Mouse (Mus musculus) C2C12 (cell line): ENCODE data around the gene F10. TPM values are rescaled to one million over a fixed set of nuclear protein-coding genes. Genes with fewer than 3 reads are reported as not detected.

Experiments used
- H3K27me3 ChIP-seq: one replicate; pipeline ENCODE4 v1.6.1; 2011; ENCODE audit not compliant: control insufficient read depth, insufficient read depth, insufficient read length
- H3K36me3 ChIP-seq: one replicate; pipeline ENCODE4 v1.6.1; 2011; ENCODE audit not compliant: control insufficient read depth, insufficient read depth
- H3K4me3 ChIP-seq: one replicate; pipeline ENCODE4 v1.5.1; 2011; ENCODE audit warnings: mild to moderate bottlenecking, control low read depth; ENCODE audit not compliant: poor library complexity, insufficient read depth, severe bottlenecking
- H3K79me2 ChIP-seq: one replicate; pipeline ENCODE4 v1.6.1; 2011; ENCODE audit not compliant: control insufficient read depth, insufficient read depth
- H3K79me3 ChIP-seq: one replicate; pipeline ENCODE4 v1.6.1; 2011; ENCODE audit warnings: low read depth, control low read depth
- H3ac ChIP-seq: one replicate; pipeline ENCODE3; 2011; ENCODE audit warnings: low read depth; ENCODE audit not compliant: control insufficient read depth, insufficient read length
- CEBPB ChIP-seq: IDR thresholded peaks from one replicate; pipeline ENCODE4 v1.6.1; 2011; ENCODE audit warnings: low read depth, mild to moderate bottlenecking, control low read depth, moderate library complexity
- CTCF ChIP-seq: IDR thresholded peaks from one replicate; pipeline ENCODE4 v1.5.1; 2011; ENCODE audit not compliant: control insufficient read depth, insufficient read depth, insufficient read length
- FOSL1 ChIP-seq: IDR thresholded peaks from one replicate; pipeline ENCODE4 v1.8.0; 2011; ENCODE audit warnings: mild to moderate bottlenecking, low read length; ENCODE audit not compliant: poor library complexity, insufficient read depth, severe bottlenecking
- MAX ChIP-seq: IDR thresholded peaks from one replicate; pipeline ENCODE4 v1.6.1; 2011; ENCODE audit warnings: mild to moderate bottlenecking, control low read depth
- MYOD1 ChIP-seq: IDR thresholded peaks from one replicate; pipeline ENCODE4 v1.6.1; 2011; ENCODE audit warnings: low read depth; ENCODE audit not compliant: control insufficient read depth, insufficient read length
- MYOG ChIP-seq: IDR thresholded peaks from one replicate; pipeline ENCODE4 v1.6.1; 2011; ENCODE audit not compliant: control insufficient read depth, insufficient read length; ENCODE audit errors: extremely low read depth
- USF1 ChIP-seq: IDR thresholded peaks from one replicate; pipeline ENCODE4 v1.6.1; 2011; ENCODE audit warnings: low read depth, mild to moderate bottlenecking, control low read depth, moderate library complexity
- long read RNA-seq, 2 experiments: library from polyadenylated mRNA; unstranded; transcript quantifications; one replicate each; pipeline ENCODE4 v2.0.0; 2019 to 2020
- polyA plus RNA-seq: library from polyadenylated mRNA; unstranded; fragments of >200 nt; fragmentation: generic; extraction: Trizol; gene quantifications from one replicate; pipeline ENCODE4 v1.2.1, GENCODE M21; 2012; ENCODE audit warnings: missing spikeins

F10 gene
- not detected for polyA plus RNA-seq
- long read RNA-seq, experiment 1 = 0 reads
- long read RNA-seq, experiment 2 = 0 reads

GRCm38 (mm10) chr8:13037015-13037414 lies at the start of gene F10:
TSS of gene F10 (plus strand) at chr8:13037308.
- TF ChIP-seq CTCF (no peak), USF1 (no peak), MYOG (no peak)
- no peaks in the 10 kb centered on the region for H3K79me2 ChIP-seq
- no peaks in the 10 kb centered on the region for H3K79me3 ChIP-seq
- no peak within 1 kb of the TSS for H3ac ChIP-seq
- peaks cover 69% of the 10 kb centered on the region for H3K27me3 ChIP-seq
- no peaks in the 10 kb centered on the region for H3K36me3 ChIP-seq
- H3K4me3 ChIP-seq = no peak within 1 kb of the TSS

DNA sequence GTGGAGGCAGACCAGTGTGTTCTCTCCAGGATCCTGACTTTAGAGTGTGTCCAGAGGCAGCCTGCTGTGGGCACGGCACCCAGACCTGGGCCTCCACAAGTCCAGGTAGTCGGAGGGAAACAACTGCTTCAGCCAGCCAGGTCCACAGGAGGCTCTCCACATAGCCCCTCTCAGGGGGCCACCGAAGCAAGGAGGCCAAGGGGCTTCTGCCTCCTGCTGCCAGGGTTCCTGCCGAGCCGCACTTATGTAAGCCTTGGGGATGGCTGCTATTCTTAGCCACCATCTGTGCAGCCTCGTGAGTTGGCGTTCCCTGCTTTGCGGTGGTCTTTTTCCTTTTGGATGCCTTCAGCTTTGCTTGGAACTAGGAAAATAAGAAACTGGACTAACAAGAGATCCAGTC lies 49.5 kb upstream of the F10 start:
- Histone ChIP-seq H3K27me3 (peaks cover 3% of the 10 kb centered on the region), H3K36me3 (no peaks in the 10 kb centered on the region), H3ac (no peak overlapping the region), H3K4me3 (no peak overlapping the region), H3K79me3 (no peaks in the 10 kb centered on the region), H3K79me2 (no peaks in the 10 kb centered on the region)
- TF ChIP-seq CTCF = no peak
- no peak for TF ChIP-seq MYOD1
- no peak for TF ChIP-seq USF1
- no peak for TF ChIP-seq MAX
- no peak for TF ChIP-seq FOSL1
- TF ChIP-seq MYOG = no peak
- TF ChIP-seq CEBPB = no peak

DNA sequence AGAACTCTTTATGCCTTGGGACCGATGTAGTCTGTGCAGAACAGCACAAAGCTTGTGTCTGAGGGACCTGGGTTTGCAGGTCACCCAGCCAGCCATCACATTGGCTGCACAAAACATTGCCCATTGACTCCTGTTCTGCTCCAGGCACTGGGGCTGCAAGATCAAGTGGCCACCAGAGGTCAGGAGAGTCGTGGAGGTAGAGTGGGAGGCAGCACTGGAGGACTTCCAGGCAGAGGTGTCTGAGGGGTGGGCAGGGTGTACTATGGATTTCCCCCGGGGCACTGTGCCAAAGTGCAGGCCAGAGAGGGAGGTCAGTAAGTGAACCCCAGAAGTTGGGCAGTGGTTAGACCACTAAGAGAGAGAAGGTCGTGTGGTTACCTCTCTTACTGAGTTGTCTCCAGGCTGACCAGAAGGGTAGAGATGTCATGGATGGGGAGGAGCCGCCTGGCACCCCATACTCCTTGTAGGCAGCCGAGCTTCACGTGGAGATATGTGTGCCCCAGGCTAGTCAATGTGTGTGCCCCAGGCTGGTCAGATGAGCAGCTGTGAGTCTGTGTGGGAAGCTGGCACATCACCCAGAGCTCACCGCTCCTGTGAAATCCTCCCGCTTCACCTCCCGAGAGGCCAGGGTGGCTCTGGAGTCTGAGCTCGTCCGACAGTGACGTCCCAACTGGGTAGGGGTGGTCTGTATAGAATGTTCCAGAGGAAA lies 48.2 kb upstream of the F10 start:
- peak overlapping the region; percentile 54 for H3ac ChIP-seq
- H3K4me3 ChIP-seq = no peak overlapping the region
- H3K36me3 ChIP-seq = no peaks in the 10 kb centered on the region
- no peaks in the 10 kb centered on the region for H3K79me3 ChIP-seq
- peaks cover 3% of the 10 kb centered on the region for H3K27me3 ChIP-seq
- TF ChIP-seq CTCF = peak; percentile 87
- no peak for TF ChIP-seq MYOD1
- no peaks in the 10 kb centered on the region for H3K79me2 ChIP-seq

GRCm38 (mm10) chr8:12991411-12991810 lies 45.7 kb upstream of the F10 start:
- H3K4me3 ChIP-seq = no peak overlapping the region

GRCm38 (mm10) chr8:12994468-12994867 lies 42.6 kb upstream of the F10 start:
- H3K79me2 ChIP-seq = no peaks in the 10 kb centered on the region
- H3K4me3 ChIP-seq = no peak overlapping the region
- H3K27me3 ChIP-seq = no peaks in the 10 kb centered on the region
- TF ChIP-seq USF1 = no peak
- TF ChIP-seq MYOD1 = no peak
- TF ChIP-seq MYOG = no peak
- TF ChIP-seq CEBPB = no peak
- no peak for TF ChIP-seq CTCF
- TF ChIP-seq MAX = no peak
- TF ChIP-seq FOSL1 = no peak
- no peak overlapping the region for H3ac ChIP-seq
- H3K79me3 ChIP-seq = no peaks in the 10 kb centered on the region
- no peaks in the 10 kb centered on the region for H3K36me3 ChIP-seq

More at GRCm38 (mm10) chr8:12991411-12991810, 45.7 kb upstream of the F10 start:
- Histone ChIP-seq H3K79me3 (no peaks in the 10 kb centered on the region), H3ac (no peak overlapping the region), H3K79me2 (no peaks in the 10 kb centered on the region), H3K27me3 (peaks cover 3% of the 10 kb centered on the region), H3K36me3 (no peaks in the 10 kb centered on the region)
- no peak for TF ChIP-seq USF1
- TF ChIP-seq CEBPB = no peak
- no peak for TF ChIP-seq FOSL1
- TF ChIP-seq MYOG = no peak
- TF ChIP-seq MAX = no peak
- no peak for TF ChIP-seq CTCF
- no peak for TF ChIP-seq MYOD1

GRCm38 (mm10) chr8:12995481-12995880 lies 41.6 kb upstream of the F10 start:
- Histone ChIP-seq H3K27me3 (no peaks in the 10 kb centered on the region), H3K36me3 (no peaks in the 10 kb centered on the region), H3K79me2 (no peaks in the 10 kb centered on the region), H3ac (no peak overlapping the region), H3K4me3 (no peak overlapping the region), H3K79me3 (no peaks in the 10 kb centered on the region)
- peak; percentile 18 for TF ChIP-seq CEBPB
- TF ChIP-seq MAX = no peak
- no peak for TF ChIP-seq MYOG
- no peak for TF ChIP-seq USF1
